Mouse (Mus musculus) brain, embryonic 14.5 days (tissue): ENCODE results near the gene Zfp286. TPM values are rescaled to one million over a fixed set of nuclear protein-coding genes. Genes with fewer than 3 reads are reported as not detected.

Source experiments
- DNase-seq: peaks from one replicate; pipeline ENCODE4 v3.0.0-alpha.2; 2011; ENCODE audit warnings: low read depth
- CTCF ChIP-seq: fragments of 200-500 bp; IDR thresholded peaks from 2 replicates; pipeline ENCODE4 v1.5.1; 2012; ENCODE audit warnings: inconsistent platforms, mild to moderate bottlenecking, moderate library complexity, borderline replicate concordance; ENCODE audit not compliant: insufficient read depth, insufficient read length; ENCODE audit errors: extremely low read depth
- POLR2A ChIP-seq: fragments of 200-500 bp; IDR thresholded peaks from 2 replicates; pipeline ENCODE4 v1.6.1; 2012; ENCODE audit warnings: mild to moderate bottlenecking, inconsistent platforms, borderline replicate concordance; ENCODE audit not compliant: poor library complexity, insufficient read depth, insufficient read length, severe bottlenecking; ENCODE audit errors: extremely low read depth
- polyA plus RNA-seq: library from polyadenylated mRNA; depleted of rRNA; stranded (reverse); fragments of >200 nt; gene quantifications from 2 replicates; pipeline ENCODE4 v1.2.3, GENCODE M21; 2012

The Zfp286 gene
- polyA plus RNA-seq, 1 experiment, result 19.8 TPM

GRCm38 (mm10) chr11:62820059-62820541 lies 30.8 kb upstream of the Zfp286 start, which contains the start of gene Trim16:
Gene Trim16 (plus strand): TSS chr11:62820231.
- TF ChIP-seq POLR2A, result no peak
- no peak for TF ChIP-seq CTCF
- peak; percentile 91 for DNase-seq

- TF ChIP-seq CTCF (no peak), POLR2A (no peak)
- no peak for DNase-seq
Observed at GRCm38 (mm10) chr11:62819059-62819686, 29.9 kb upstream of the Zfp286 start.

GRCm38 (mm10) chr11:62816591-62816990 lies 27.3 kb upstream of the Zfp286 start:
- TF ChIP-seq CTCF (no peak), POLR2A (no peak)
- peak; percentile 4 for DNase-seq

- DNase-seq, result no peak
- no peak for TF ChIP-seq POLR2A
- TF ChIP-seq CTCF, result no peak
Observed at GRCm38 (mm10) chr11:62815438-62815837, 26.2 kb upstream of the Zfp286 start.

- TF ChIP-seq CTCF (no peak), POLR2A (no peak)
Observed at GRCm38 (mm10) chr11:62814625-62815024, 25.4 kb upstream of the Zfp286 start.

GRCm38 (mm10) chr11:62813970-62814624 lies 24.8 kb upstream of the Zfp286 start:
- TF ChIP-seq CTCF (no peak), POLR2A (no peak)
- DNase-seq, result no peak

More at GRCm38 (mm10) chr11:62814625-62815024, 25.4 kb upstream of the Zfp286 start:
- DNase-seq, result no peak

GRCm38 (mm10) chr11:62813497-62813896 lies 24.2 kb upstream of the Zfp286 start:
- DNase-seq, result no peak
- no peak for TF ChIP-seq POLR2A
- no peak for TF ChIP-seq CTCF

GRCm38 (mm10) chr11:62812268-62812667 lies 23.0 kb upstream of the Zfp286 start:
- no peak for DNase-seq
- TF ChIP-seq CTCF (no peak), POLR2A (no peak)

- no peak for TF ChIP-seq POLR2A
- TF ChIP-seq CTCF, result peak; percentile 47; the same call in 1 of the 2 replicates
- DNase-seq, result no peak
Observed at GRCm38 (mm10) chr11:62809201-62809600, 19.9 kb upstream of the Zfp286 start.

GRCm38 (mm10) chr11:62807965-62808364 lies 18.7 kb upstream of the Zfp286 start:
- DNase-seq, result no peak
- TF ChIP-seq CTCF (no peak), POLR2A (no peak)

- no peak for DNase-seq
- TF ChIP-seq CTCF (no peak), POLR2A (no peak)
Observed at GRCm38 (mm10) chr11:62804119-62804518, 14.9 kb upstream of the Zfp286 start.

- DNase-seq, result no peak
- no peak for TF ChIP-seq POLR2A
- no peak for TF ChIP-seq CTCF
Observed at GRCm38 (mm10) chr11:62789617-62789936, 315 bp upstream of the Zfp286 start.
